Mouse (Mus musculus) CH12.LX (cell line): ENCODE data around the gene Oas1d. TPM values are rescaled to one million over a fixed set of nuclear protein-coding genes. Genes with fewer than 3 reads are reported as not detected.

Experiments used
- DNase-seq: peaks from one replicate; pipeline ENCODE4 v3.0.0-alpha.2; 2013; ENCODE audit errors: extremely low read depth
- H3K27ac ChIP-seq: 2 replicates; pipeline ENCODE4 v1.5.1; 2012; ENCODE audit warnings: low read depth, mild to moderate bottlenecking, control low read depth, moderate library complexity; ENCODE audit not compliant: insufficient read depth
- H3K27me3 ChIP-seq: replicated peaks from 2 replicates; pipeline ENCODE3; 2012; ENCODE audit warnings: inconsistent platforms
- H3K36me3 ChIP-seq, 2 experiments: replicated peaks in 1 of 2; 2 replicates each; pipeline versions ENCODE3 to v1.6.1; 2012; ENCODE audit warnings: inconsistent platforms in 1 of 2, low read length in 1 of 2, mild to moderate bottlenecking in 1 of 2, mixed read lengths in 1 of 2, moderate library complexity in 1 of 2; ENCODE audit not compliant: control insufficient read depth in 1 of 2, insufficient read depth in 1 of 2
- H3K4me1 ChIP-seq, 2 experiments: 2 replicates each; pipeline ENCODE4 v1.6.1; 2012; ENCODE audit warnings: inconsistent platforms in 1 of 2, moderate library complexity in 1 of 2; ENCODE audit not compliant: insufficient read depth in 2 of 2, control insufficient read depth in 1 of 2
- H3K4me2 ChIP-seq: 2 replicates; pipeline ENCODE4 v1.6.1; 2012; ENCODE audit warnings: low read depth, mild to moderate bottlenecking, control low read depth; ENCODE audit not compliant: poor library complexity, insufficient read depth, severe bottlenecking
- H3K4me3 ChIP-seq, 3 experiments: fragments of 150-350 bp in 1 of 3; sonication (generic) in 1 of 3; replicated peaks in 1 of 3; 2 replicates each; pipeline versions ENCODE3 to v1.5.1; 2011 to 2012; ENCODE audit warnings: low read depth in 2 of 3, low read length in 2 of 3, mild to moderate bottlenecking in 2 of 3, moderate library complexity in 2 of 3, control low read depth in 1 of 3, improper control_type of control experiment in 1 of 3, inconsistent platforms in 1 of 3, mixed read lengths in 1 of 3; ENCODE audit not compliant: poor library complexity in 1 of 3
- H3K79me2 ChIP-seq: replicated peaks from 2 replicates; pipeline ENCODE4 v1.6.1; 2012; ENCODE audit warnings: mild to moderate bottlenecking, moderate library complexity; ENCODE audit not compliant: control insufficient read depth, poor library complexity, insufficient read depth, severe bottlenecking; ENCODE audit errors: extremely low read depth
- H3K9ac ChIP-seq: 2 replicates; pipeline ENCODE4 v1.6.1; 2012; ENCODE audit warnings: low read depth, mild to moderate bottlenecking, control low read depth, moderate library complexity; ENCODE audit not compliant: insufficient read depth
- H3K9me3 ChIP-seq: replicated peaks from 2 replicates; pipeline ENCODE3; 2012; ENCODE audit warnings: low read length, inconsistent platforms, mixed read lengths
- BHLHE40 ChIP-seq: IDR thresholded peaks from 2 replicates; pipeline ENCODE4 v1.6.1; 2011; ENCODE audit warnings: mild to moderate bottlenecking, low read depth, low read length, improper control_type of control experiment
- CHD2 ChIP-seq: IDR thresholded peaks from 2 replicates; pipeline ENCODE4 v1.6.1; 2011; ENCODE audit warnings: low read length, improper control_type of control experiment
- CTCF ChIP-seq, 2 experiments: IDR thresholded peaks in 1 of 2; conservative IDR thresholded peaks in 1 of 2; 2 replicates each; pipeline ENCODE4 v1.5.1; 2011 to 2012; ENCODE audit warnings: low read depth in 2 of 2, low read length in 2 of 2, improper control_type of control experiment in 1 of 2, inconsistent platforms in 1 of 2, mild to moderate bottlenecking in 1 of 2, moderate library complexity in 1 of 2
- ELF1 ChIP-seq: IDR thresholded peaks from 2 replicates; pipeline ENCODE4 v1.6.1; 2014; ENCODE audit warnings: low read depth, mild to moderate bottlenecking, inconsistent platforms, low read length, improper control_type of control experiment
- EP300 ChIP-seq: IDR thresholded peaks from 2 replicates; pipeline ENCODE4 v1.6.1; 2011; ENCODE audit warnings: low read length, improper control_type of control experiment
- GABPA ChIP-seq: IDR thresholded peaks from 2 replicates; pipeline ENCODE4 v1.6.1; 2012; ENCODE audit warnings: low read depth, low read length, improper control_type of control experiment, inconsistent platforms; ENCODE audit not compliant: insufficient replicate concordance
- HCFC1 ChIP-seq: IDR thresholded peaks from 2 replicates; pipeline ENCODE4 v1.6.1; 2012; ENCODE audit warnings: low read depth, mild to moderate bottlenecking, inconsistent platforms, low read length, improper control_type of control experiment
- IRF4 ChIP-seq: IDR thresholded peaks from 2 replicates; pipeline ENCODE4 v1.6.1; 2014; ENCODE audit warnings: low read depth, mild to moderate bottlenecking, inconsistent platforms, low read length, improper control_type of control experiment
- JUND ChIP-seq: conservative IDR thresholded peaks from 2 replicates; pipeline ENCODE4 v1.6.1; 2011; ENCODE audit warnings: low read depth, low read length, improper control_type of control experiment
- KAT2A ChIP-seq: IDR thresholded peaks from 2 replicates; pipeline ENCODE4 v1.6.1; 2012; ENCODE audit warnings: low read length, improper control_type of control experiment, inconsistent platforms; ENCODE audit not compliant: insufficient replicate concordance
- NELFE ChIP-seq: IDR thresholded peaks from 2 replicates; pipeline ENCODE4 v1.6.1; 2011; ENCODE audit warnings: low read depth, low read length, improper control_type of control experiment
- NRF1 ChIP-seq: IDR thresholded peaks from 2 replicates; pipeline ENCODE4 v1.6.1; 2014; ENCODE audit warnings: low read depth, mild to moderate bottlenecking, inconsistent platforms, low read length, improper control_type of control experiment, moderate library complexity
- POLR2AphosphoS2 ChIP-seq: IDR thresholded peaks from 2 replicates; pipeline ENCODE4 v1.6.1; 2011; ENCODE audit warnings: low read depth, low read length, improper control_type of control experiment
- RCOR1 ChIP-seq: conservative IDR thresholded peaks from 2 replicates; pipeline ENCODE4 v1.6.1; 2012; ENCODE audit warnings: low read depth, mild to moderate bottlenecking, inconsistent platforms, low read length, improper control_type of control experiment
- USF2 ChIP-seq: conservative IDR thresholded peaks from 2 replicates; pipeline ENCODE4 v1.6.1; 2011; ENCODE audit warnings: low read depth, low read length, improper control_type of control experiment
- ZKSCAN1 ChIP-seq: IDR thresholded peaks from 2 replicates; pipeline ENCODE4 v1.6.1; 2012; ENCODE audit warnings: low read depth, inconsistent platforms, low read length, improper control_type of control experiment, borderline replicate concordance
- dilution Hi-C: fragments of 300-500 bp; cut with MboI; formaldehyde crosslinking; loops from 2 replicates; pipeline ENCODE4 v1.14.3; 2020; ENCODE audit warnings: low sequenced_read_pairs; ENCODE audit not compliant: extremely low pct_unique_long_range_greater_than_20kb, extremely low pct_ligation_motif_present
- in situ Hi-C: fragments of 300-500 bp; cut with MboI; formaldehyde crosslinking; loops from 3 replicates; pipeline ENCODE4 v1.14.3; 2019; ENCODE audit warnings: low sequenced_read_pairs, low pct_ligation_motif_present, low pct_unique_long_range_greater_than_20kb, mixed read lengths
- polyA plus RNA-seq: library from polyadenylated mRNA; unstranded; fragments of >175 nt; gene quantifications from 2 replicates; pipeline ENCODE4 v1.2.1, GENCODE M21; 2012; ENCODE audit warnings: low read depth; ENCODE audit not compliant: insufficient read length
- total RNA-seq, 2 experiments: library from RNA; depleted of rRNA; stranded (reverse); fragments of 300-350 nt in 1 of 2; fragments of >200 nt in 1 of 2; gene quantifications; 2 replicates each; pipeline ENCODE4 v1.2.3; 2012 to 2014

Gene Oas1d
- total and polyA plus RNA-seq, 3 experiments = not detected

DNA sequence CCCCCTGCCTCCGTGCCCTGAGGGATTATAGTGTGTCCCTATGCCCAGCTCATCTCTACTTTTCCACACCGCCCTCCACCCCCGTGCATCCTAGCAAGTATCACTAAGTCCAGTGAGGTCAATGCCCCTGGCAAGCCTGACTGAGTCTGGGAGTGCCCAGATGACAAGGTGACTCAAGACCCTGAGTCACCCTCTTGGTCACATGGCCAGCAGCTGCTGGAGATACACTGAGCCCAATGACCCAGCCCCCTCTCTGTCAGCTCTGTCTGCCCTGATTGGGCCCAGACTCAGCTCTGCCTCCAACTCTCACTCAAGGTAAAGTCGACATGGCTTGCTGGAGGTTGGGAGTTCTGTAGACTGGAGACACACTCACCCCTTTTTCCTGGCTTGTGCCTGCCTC is 23.5 kb downstream of the Oas1d start:
- H3K4me3 ChIP-seq = no peak overlapping the region
- dilution Hi-C loops = no loop called here
- in situ Hi-C loops = no loop called here

DNA sequence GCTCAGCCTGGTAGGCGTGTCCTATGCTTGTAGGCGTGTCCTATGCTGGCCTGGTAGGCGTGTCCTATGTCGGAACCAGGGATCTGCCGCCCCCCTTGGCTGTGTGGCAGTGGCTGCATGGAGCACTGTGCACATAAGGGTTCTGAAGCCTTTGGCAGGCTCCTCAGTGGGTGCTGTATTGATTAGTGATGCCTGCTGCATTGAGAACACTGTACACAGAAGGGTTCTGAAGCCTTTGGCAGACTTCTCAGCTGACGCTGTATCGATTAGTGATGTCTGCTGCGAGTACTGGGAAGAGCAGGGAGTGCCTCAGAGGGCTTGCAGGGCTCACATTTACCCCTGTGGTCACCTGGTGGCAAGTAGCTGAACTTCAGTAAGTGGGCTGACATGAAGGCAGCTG is 24.2 kb downstream of the Oas1d start:
- peak; percentile 16 for DNase-seq
- Histone ChIP-seq H3K27ac (no peak overlapping the region), H3K9ac (no peak overlapping the region), H3K27me3 (peaks cover 60% of the 10 kb centered on the region), H3K36me3 (no peaks in the 10 kb centered on the region), H3K9me3 (no peaks in the 10 kb centered on the region), H3K4me2 (no peak overlapping the region), H3K4me3 (no peak overlapping the region), H3K4me1 (no peaks in the 10 kb centered on the region), H3K79me2 (no peaks in the 10 kb centered on the region)
- dilution Hi-C loops (no loop called here), in situ Hi-C loops (no loop called here)
- no peak for TF ChIP-seq KAT2A
- TF ChIP-seq CTCF (conservative IDR thresholded peaks at IDR 0.05 in 1 of 2, IDR thresholded peaks at IDR 0.05 in 1 of 2; ENCODE audit: low read depth in 2 of 2, low read length in 2 of 2) = peak in 1 of 2 experiments; percentile 15; a peak in 2 of 4 replicates

More for the DNA sequence above, 23.5 kb downstream of the Oas1d start:
- Histone ChIP-seq H3K27me3 (peaks cover 53% of the 10 kb centered on the region), H3K79me2 (no peaks in the 10 kb centered on the region), H3K4me1 (no peaks in the 10 kb centered on the region), H3K36me3 (no peaks in the 10 kb centered on the region), H3K9ac (no peak overlapping the region), H3K27ac (no peak overlapping the region), H3K4me2 (no peak overlapping the region), H3K9me3 (no peaks in the 10 kb centered on the region)
- DNase-seq = no peak
- TF ChIP-seq CTCF (conservative IDR thresholded peaks at IDR 0.05 in 1 of 2, IDR thresholded peaks at IDR 0.05 in 1 of 2; ENCODE audit: low read depth in 2 of 2, low read length in 2 of 2) (no peak), GABPA (no peak), BHLHE40 (no peak), CHD2 (no peak), IRF4 (no peak), HCFC1 (no peak), JUND (no peak), ZKSCAN1 (no peak), NRF1 (no peak), POLR2AphosphoS2 (no peak), RCOR1 (no peak)

DNA sequence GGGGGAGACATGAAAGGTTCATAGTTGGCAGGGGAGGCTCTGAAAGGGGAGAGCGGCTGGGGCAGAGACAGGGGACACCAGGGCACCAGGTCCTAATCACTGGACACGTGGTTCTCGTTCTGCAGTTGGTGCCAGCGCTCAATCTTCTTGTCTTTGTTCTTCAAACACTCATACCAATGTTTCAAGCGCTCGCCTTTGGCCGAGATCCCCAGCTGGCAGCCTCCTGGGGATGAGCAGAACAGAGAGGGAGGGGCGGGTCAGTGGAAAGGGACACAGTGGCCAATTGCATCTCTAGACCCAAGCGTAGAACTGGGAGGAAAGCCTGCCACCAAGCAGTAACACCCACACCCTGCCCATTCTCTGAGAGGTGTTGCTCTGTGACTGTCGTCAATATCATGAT is 27.7 kb downstream of the Oas1d start:
- Histone ChIP-seq H3K27ac (no peak overlapping the region), H3K27me3 (peaks cover 92% of the 10 kb centered on the region), H3K36me3 (no peaks in the 10 kb centered on the region), H3K4me2 (no peak overlapping the region), H3K9ac (no peak overlapping the region), H3K9me3 (no peaks in the 10 kb centered on the region), H3K4me1 (no peaks in the 10 kb centered on the region), H3K4me3 (no peak overlapping the region), H3K79me2 (no peaks in the 10 kb centered on the region)
- dilution Hi-C loops = no loop called here
- no peak for TF ChIP-seq NELFE
- no peak for TF ChIP-seq ELF1
- no peak for TF ChIP-seq USF2
- no peak for TF ChIP-seq CHD2
- TF ChIP-seq EP300 = no peak
- in situ Hi-C loops = no loop called here
- DNase-seq = no peak
